Mouse (Mus musculus) induced T-regulatory cell, adult 2 months (primary cell): ENCODE data around the gene Hmx2.

Source experiments
- DNase-seq: peaks from one replicate; pipeline ENCODE4 v3.0.0-alpha.2; 2012; ENCODE audit warnings: low read depth

The Hmx2 gene

GRCm38 (mm10) chr7:131556541-131557271, 8.1 kb downstream of the Hmx2 start:
- peak; percentile 49 for DNase-seq

DNA sequence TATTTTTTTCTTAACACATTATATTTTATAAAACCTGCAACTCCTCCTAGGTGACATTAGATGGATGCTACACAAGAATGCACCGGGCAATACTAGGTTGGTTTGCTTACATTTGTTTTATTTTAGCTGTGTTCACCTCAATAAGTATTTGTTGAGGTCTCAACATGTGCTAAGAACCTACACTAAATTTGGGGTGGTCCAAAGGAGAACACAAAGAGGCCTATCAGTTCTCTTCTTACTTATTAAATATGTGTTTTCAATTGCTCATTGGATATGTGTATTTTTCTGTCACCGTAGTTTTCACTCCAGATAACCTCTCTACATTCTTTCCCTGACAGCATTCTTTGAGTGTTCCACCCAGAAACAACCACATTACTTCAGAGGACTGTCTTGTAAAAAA, 9.2 kb downstream of the Hmx2 start:
- peak; percentile 37 for DNase-seq

GRCm38 (mm10) chr7:131559986-131560696, 11.6 kb downstream of the Hmx2 start, which contains the start of gene Bub3:
Gene Bub3, plus strand, starts transcription at chr7:131560222.
- peak; percentile 96 for DNase-seq

DNA sequence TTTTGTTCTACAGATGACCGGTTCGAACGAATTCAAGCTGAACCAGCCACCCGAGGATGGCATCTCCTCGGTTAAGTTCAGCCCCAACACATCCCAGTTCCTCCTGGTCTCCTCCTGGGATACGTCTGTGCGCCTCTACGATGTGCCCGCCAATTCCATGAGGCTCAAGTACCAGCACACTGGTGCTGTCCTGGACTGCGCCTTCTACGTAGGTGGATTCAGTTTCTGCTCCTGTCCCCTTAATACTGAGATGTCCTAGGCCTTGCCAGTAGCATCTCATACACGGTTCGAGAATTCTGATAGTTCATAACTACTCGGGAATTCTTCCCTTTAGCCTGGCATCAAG, 12.1 kb downstream of the Hmx2 start:
- DNase-seq = no peak

DNA sequence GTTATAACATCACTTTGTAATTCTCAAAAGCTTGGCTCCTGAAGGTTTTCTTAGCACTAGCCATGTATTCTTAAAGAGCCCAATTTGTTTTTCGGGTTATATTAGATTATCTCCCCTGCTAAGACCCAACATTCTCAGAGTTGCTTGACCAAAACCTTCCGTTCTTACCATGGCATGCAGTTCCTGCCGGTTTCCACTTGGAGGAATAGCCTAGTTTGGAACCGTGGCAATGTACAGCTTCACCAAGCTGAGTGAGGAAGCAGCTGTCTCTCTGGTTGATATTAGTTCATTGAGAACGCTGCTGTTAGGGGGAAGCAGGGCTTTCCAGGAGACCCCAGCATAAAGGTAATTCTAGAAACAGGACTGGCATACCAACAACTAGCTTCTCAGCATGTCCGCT, 26.7 kb downstream of the Hmx2 start:
- no peak for DNase-seq

DNA sequence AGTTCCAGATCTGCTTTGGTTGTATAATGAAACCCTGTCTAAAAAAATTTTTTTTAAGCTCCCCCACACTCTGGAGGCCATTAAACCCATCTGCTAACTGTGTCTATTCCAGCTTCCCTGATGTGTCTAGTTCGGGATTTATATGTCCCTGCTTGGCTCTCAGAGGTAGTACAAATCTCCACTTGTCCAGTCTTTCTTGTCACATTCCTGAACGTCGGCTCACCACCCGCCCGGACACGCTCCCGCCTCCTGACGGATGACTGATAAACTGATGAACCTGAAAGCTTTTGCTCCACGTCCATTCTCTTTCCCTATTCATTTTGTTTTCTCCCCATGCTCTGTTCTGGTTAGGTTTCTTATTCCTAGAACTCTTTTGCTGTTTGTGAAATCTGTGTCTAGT, 33.6 kb downstream of the Hmx2 start:
- DNase-seq = no peak

DNA sequence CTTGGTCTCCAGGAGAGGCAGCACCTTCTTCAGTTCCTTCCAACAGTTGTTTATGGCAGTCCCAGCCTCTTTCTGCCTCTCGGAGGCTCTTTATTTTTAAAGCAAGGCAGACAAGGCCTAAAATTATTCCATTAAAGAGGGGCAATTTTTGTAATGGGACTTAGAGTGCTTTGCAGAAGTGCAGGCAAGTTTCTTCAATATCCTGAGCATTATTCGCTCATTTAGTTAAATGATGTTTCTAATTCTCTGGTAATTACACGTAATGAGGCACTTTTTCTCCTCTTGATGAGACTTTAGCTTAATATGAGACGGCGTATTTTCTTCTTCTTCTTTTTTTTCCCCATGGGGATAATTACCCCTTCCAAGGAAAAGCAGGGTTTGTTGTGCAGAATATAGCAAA, 37.0 kb downstream of the Hmx2 start:
- DNase-seq = no peak

GRCm38 (mm10) chr7:131597779-131598482, 49.4 kb downstream of the Hmx2 start:
- DNase-seq = no peak

DNA sequence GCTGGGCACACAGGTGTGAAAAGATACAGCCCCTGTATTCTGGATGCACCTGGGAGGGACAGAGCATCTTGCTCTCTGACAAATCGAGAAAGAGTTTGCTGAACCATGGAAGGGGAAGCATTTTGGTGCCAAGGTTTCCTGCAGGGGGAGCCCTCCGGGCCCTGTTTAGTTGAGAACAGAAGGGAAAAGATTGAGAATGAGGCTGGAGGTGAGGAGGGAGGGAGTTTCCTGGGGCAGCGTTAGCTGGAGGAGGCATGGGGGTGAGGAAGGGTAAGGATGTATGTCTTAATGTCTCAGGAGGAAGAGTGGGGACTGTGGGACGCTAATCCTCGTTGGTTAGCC, 49.9 kb downstream of the Hmx2 start:
- peak; percentile 4 for DNase-seq

- no peak for DNase-seq
Measured at GRCm38 (mm10) chr7:131602106-131602505, 53.5 kb downstream of the Hmx2 start.

GRCm38 (mm10) chr7:131603186-131603585, 54.6 kb downstream of the Hmx2 start:
- no peak for DNase-seq

DNA sequence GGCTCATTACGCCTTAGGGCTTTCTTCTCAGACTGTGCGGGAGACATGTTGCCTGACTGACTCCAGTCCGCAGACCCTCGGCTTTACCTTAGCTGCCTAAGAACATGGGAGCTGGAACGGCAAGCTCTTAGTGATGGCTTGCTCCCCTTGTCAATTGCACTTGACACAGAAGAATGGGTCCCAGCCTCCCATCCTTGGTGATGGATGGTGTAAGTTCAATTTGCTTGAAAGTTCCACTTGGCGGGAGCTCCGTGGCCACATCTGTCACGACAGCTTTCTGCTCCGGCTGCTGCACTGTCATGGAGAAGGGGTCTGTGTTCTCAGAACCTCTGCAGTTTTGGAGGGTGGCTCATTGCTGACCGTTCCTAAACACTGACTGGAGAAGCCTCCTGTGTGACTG, 56.4 kb downstream of the Hmx2 start:
- no peak for DNase-seq

DNA sequence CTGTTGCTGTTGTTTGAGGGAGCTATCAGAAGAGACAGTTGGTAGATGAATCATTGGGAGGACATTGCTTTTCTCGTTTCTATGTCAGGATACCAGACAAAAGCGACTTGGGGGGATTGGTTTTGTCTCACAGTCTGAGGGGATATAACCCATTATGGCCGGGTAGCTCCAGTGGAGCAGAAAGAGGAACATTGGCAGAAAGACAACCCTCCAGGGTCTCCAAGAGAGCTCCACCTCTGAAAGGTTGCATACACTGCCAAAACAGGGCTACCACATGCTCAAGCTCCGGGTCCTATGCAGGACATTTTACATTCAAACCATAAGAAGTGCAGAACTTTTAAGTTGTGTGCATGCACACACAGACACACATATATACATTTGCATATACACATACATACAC, 56.9 kb downstream of the Hmx2 start:
- no peak for DNase-seq
